Comparison of ENCODE assay signal across 7 mouse cellular contexts in genomic region chr8:86933898-86934297, GRCm38 (mm10). TPM values are rescaled to one million over a fixed set of nuclear protein-coding genes. Genes with fewer than 3 reads are reported as not detected.
DNase-seq lines count a peak whose midpoint lies in the region; ATAC-seq and TF ChIP-seq lines count a peak whose summit lies in the region.

No protein-coding gene starts in this region.

- DNase-seq in Patski (ENCODE audit: low read depth, low spot score), result no peak
- peak; percentile 5 to 17 for DNase-seq in adrenal gland, postnatal 4 days (ENCODE audit: low spot score in 2 of 2)
- DNase-seq in layer of hippocampus, postnatal 14 days (ENCODE audit: low spot score in 2 of 2), result peak; percentile 57 to 76
- peak; percentile 24 for DNase-seq in lung, postnatal 25 days (ENCODE audit: low spot score)
- DNase-seq in right cerebral cortex, postnatal 36 days (ENCODE audit: low spot score in 2 of 2), result peak; percentile 20 to 43

- no peak for TF ChIP-seq POLR2A in embryonic fibroblast, embryonic 13.5 days (IDR thresholded peaks at IDR 0.05; ENCODE audit: low read depth, low read length)

- no peaks in the 10 kb centered on the region for H3K36me3 ChIP-seq in hindbrain, embryonic 12.5 days

- no peaks in the 10 kb centered on the region; the same call in 1 of the 2 replicates for H3K9me3 ChIP-seq in hindbrain, embryonic 12.5 days (replicated peaks)

- in situ Hi-C loops in Patski (cut with MboI; ENCODE audit: low pct_unique_long_range_greater_than_20kb), result loop anchor here (5.0 kb wide), 1 partner anchor 603 kb away; no protein-coding TSS in a partner anchor

- CTCF ChIA-PET in Patski (lab: Charles Lee), result interaction anchor here (1.0 kb wide), 1 partner anchor 604 kb away, joined by 3 read pairs; no protein-coding TSS in a partner anchor

- TF ChIP-seq CTCF in Patski (IDR thresholded peaks at IDR 0.05), result peak; percentile 91
- 0 out of 2 replicates have a peak, but pooled peaks have one; percentile 37 for TF ChIP-seq CTCF in embryonic fibroblast, embryonic 13.5 days (IDR thresholded peaks at IDR 0.05; ENCODE audit: borderline replicate concordance, insufficient read depth, low read length)

- no peak overlapping the region for H3K27ac ChIP-seq in embryonic fibroblast, embryonic 13.5 days (ENCODE audit: insufficient read depth, low read length)
- H3K27ac ChIP-seq in hindbrain, embryonic 12.5 days, result no peak overlapping the region

- no peak overlapping the region for H3K9ac ChIP-seq in hindbrain, embryonic 12.5 days

- no peak for ATAC-seq in Patski
- no peak; the same call in 1 of the 2 replicates for ATAC-seq in hindbrain, embryonic 12.5 days (ENCODE audit: low FRiP score)

- WGBS in hindbrain, embryonic 12.5 days, result 25% methylated on average over 9 of the region's 9 CpGs

- H3K4me2 ChIP-seq in hindbrain, embryonic 12.5 days (replicated peaks), result 0 out of 2 replicates have a peak overlapping the region, but pooled peaks have one; percentile 16

- no peak overlapping the region for H3K4me3 ChIP-seq in embryonic fibroblast, embryonic 13.5 days (ENCODE audit: insufficient read depth, low read length)
- no peak overlapping the region for H3K4me3 ChIP-seq in hindbrain, embryonic 12.5 days

- H3K27me3 ChIP-seq in Patski, result peaks cover 37% of the 10 kb centered on the region
- H3K27me3 ChIP-seq in hindbrain, embryonic 12.5 days, result no peaks in the 10 kb centered on the region; the same call in 1 of the 2 replicates

- no peaks in the 10 kb centered on the region for H3K4me1 ChIP-seq in embryonic fibroblast, embryonic 13.5 days (ENCODE audit: control insufficient read depth, insufficient read depth, low read length)
- no peaks in the 10 kb centered on the region for H3K4me1 ChIP-seq in hindbrain, embryonic 12.5 days

- POLR2A ChIA-PET in Patski (lab: Charles Lee), result no interaction called here

RNA-seq across cellular contexts. Expression of gene N4bp1, which starts 48.8 kb away (rescaled TPM):
- 35.2 TPM for polyA plus RNA-seq in Patski (2021)
- total RNA-seq in adrenal gland, postnatal 4 days (2021), result 10 to 100 TPM; 37.1 to 37.4 TPM
- 33.3 and 35.6 TPM in 2 replicates for polyA plus RNA-seq in embryonic fibroblast, embryonic 13.5 days (2011; ENCODE audit: insufficient read length, low read depth, missing spikeins)
- polyA plus RNA-seq in hindbrain, embryonic 12.5 days (2016; fragmentation: Nextera tagmentation; extraction: Ambion mirVana), result 12.2 and 13.2 TPM in 2 replicates
- total RNA-seq in layer of hippocampus, postnatal 14 days (2021), result 10 to 100 TPM; 24.8 to 27.5 TPM
